Mouse (Mus musculus) liver, embryonic 14.5 days (tissue): Measurements from ENCODE around the gene Cbll1.

Experiments
- CTCF ChIP-seq: IDR thresholded peaks from 2 replicates; pipeline ENCODE4 v1.5.1; 2016; ENCODE audit warnings: antibody characterized with exemption, low read depth, control low read depth
- EP300 ChIP-seq: IDR thresholded peaks from 2 replicates; pipeline ENCODE4 v1.6.1; 2016; ENCODE audit warnings: antibody characterized with exemption, low read depth

DNA sequence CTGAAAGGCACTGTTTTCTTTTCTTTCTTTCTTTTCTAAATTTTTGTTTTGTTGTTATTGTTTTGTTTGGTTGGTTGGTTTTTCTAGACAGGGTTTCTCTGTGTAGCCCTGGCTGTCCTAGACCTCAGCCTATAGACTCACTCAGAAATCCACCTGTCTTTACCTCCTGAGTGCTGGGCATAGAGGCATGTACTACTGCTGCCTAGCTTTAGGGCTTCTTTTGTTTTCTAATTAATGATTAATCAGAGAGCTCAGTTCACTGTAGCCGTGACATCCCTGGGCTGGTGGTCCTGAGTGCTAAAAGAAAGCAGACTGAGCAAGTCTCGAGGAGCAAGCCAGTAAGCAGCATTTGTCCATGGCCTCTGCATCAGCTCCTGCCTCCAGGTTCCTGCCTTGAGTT lies 40.4 kb upstream of the Cbll1 start:
- no peak for TF ChIP-seq CTCF
- TF ChIP-seq EP300 = no peak
